Comparison of ENCODE assay signal across 8 mouse cellular contexts in the genomic region with DNA sequence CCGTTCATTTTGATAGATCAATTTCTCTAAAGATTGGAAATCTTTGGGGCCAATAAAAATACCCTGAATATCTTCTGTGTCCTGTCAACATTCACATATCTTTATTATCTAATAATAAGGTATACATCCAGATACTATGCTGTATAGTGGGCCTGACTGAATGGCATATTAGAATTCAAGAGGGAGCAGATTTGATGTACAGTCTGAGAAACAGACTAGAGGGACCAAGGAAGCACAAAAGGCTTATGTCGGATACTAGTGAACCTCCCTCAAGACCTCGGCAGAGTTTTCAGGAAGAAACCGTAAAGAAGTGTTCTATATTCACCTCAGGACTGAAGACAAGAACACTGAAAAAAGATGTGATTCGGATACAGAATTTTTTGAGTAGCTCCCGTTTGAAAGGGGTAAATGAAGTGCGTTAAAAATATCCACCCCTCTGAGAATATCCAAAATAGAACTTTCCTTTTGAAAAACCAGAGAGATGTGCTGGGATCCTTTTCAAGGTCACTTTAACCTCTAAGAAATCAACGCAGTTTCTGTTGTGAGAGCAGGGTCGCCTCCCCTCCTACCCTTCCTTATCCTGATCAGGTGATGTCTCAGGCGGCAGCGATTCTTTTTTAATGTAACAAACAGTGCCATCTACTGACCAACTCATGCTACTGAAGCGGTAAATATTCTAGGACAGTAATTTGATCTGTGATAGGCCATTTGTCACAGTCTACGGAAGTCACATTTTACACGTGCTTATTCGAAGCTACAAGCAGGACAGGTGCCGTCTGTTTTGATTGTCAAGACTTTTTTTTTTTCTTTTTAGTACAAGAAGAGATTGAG.
A peak's percentile ranks its signal among the peaks of the same experiment; 100 is the strongest.
DNase-seq lines count a peak whose midpoint lies in the region; ATAC-seq and TF ChIP-seq lines count a peak whose summit lies in the region.

No protein-coding gene starts in this region.

- TF ChIP-seq CTCF in small intestine, adult 2 months (IDR thresholded peaks at IDR 0.05; ENCODE audit: extremely low read depth, insufficient read length, insufficient replicate concordance, low read depth, low read length): peak; percentile 17; the same call in 1 of the 2 replicates

- H3K36me3 ChIP-seq in midbrain, embryonic 14.5 days (ENCODE audit: control insufficient read depth, insufficient read depth, low read length): no peaks in the 10 kb centered on the region
- H3K36me3 ChIP-seq in small intestine, adult 2 months (ENCODE audit: control insufficient read depth, insufficient read depth, low read length): no peaks in the 10 kb centered on the region

- no peak overlapping the region for H3K9ac ChIP-seq in midbrain, embryonic 14.5 days (replicated peaks; ENCODE audit: low read length)

- DNase-seq in urinary bladder, postnatal 14 days (ENCODE audit: low spot score): peak; percentile 20
- no peak for DNase-seq in urinary bladder, adult 2 months (ENCODE audit: low spot score)
- peak; percentile 87 for DNase-seq in embryo, embryonic 10 days (ENCODE audit: low spot score)
- peak; percentile 58 to 77 for DNase-seq in heart, adult 18-20 months
- peak; percentile 12 for DNase-seq in kidney, adult 11 months
- DNase-seq in left cerebral cortex, postnatal 25 days (ENCODE audit: low spot score in 2 of 2): peak; percentile 66 to 78
- DNase-seq in midbrain, embryonic 14.5 days: peak; percentile 86

- H3K4me1 ChIP-seq in midbrain, embryonic 14.5 days (ENCODE audit: control insufficient read depth, insufficient read depth, low read length): no peaks in the 10 kb centered on the region
- H3K4me1 ChIP-seq in small intestine, adult 2 months (ENCODE audit: control insufficient read depth, insufficient read depth, insufficient read length, low read length): no peaks in the 10 kb centered on the region

- no peaks in the 10 kb centered on the region for H3K9me3 ChIP-seq in midbrain, embryonic 14.5 days (ENCODE audit: control insufficient read depth, low read length)

- intact Hi-C loops in left cerebral cortex, postnatal 25 days (cut with DNase I): loop anchor here (1.0 to 5.0 kb wide), 3 partner anchors 181 to 628 kb away; no protein-coding TSS in a partner anchor

- no peak overlapping the region for H3K27ac ChIP-seq in midbrain, embryonic 14.5 days (replicated peaks; ENCODE audit: low read depth, low read length)
- H3K27ac ChIP-seq in small intestine, adult 2 months (ENCODE audit: insufficient read depth, low read depth, low read length): no peak overlapping the region

- H3K4me3 ChIP-seq in midbrain, embryonic 14.5 days (replicated peaks; ENCODE audit: low read depth, low read length): no peak overlapping the region
- no peak overlapping the region for H3K4me3 ChIP-seq in small intestine, adult 2 months (ENCODE audit: low read depth, low read length)

- WGBS in midbrain, embryonic 14.5 days: 20% methylated on average over 16 of the region's 16 CpGs
- WGBS in small intestine, adult 2 months: 30% methylated on average over 16 of the region's 16 CpGs

- H3K4me2 ChIP-seq in midbrain, embryonic 14.5 days (ENCODE audit: low read length): peak overlapping the region; percentile 41; the same call in 1 of the 2 replicates

- ATAC-seq in midbrain, embryonic 14.5 days (ENCODE audit: low FRiP score, low TSS enrichment): peak; percentile 82

- no peaks in the 10 kb centered on the region for H3K27me3 ChIP-seq in midbrain, embryonic 14.5 days (ENCODE audit: control insufficient read depth, insufficient read depth, low read length)
- no peaks in the 10 kb centered on the region; the same call in 1 of the 2 replicates for H3K27me3 ChIP-seq in small intestine, adult 2 months (ENCODE audit: control insufficient read depth, insufficient read depth, low read length)

- TF ChIP-seq POLR2A in small intestine, adult 2 months (IDR thresholded peaks at IDR 0.05; ENCODE audit: low read depth, low read length): no peak
